Mouse (Mus musculus) inflammation-experienced regulatory T-cells (primary cell): ENCODE data around the gene Mgat4c. TPM values are rescaled to one million over a fixed set of nuclear protein-coding genes. Genes with fewer than 3 reads are reported as not detected.

Source experiments
- polyA plus RNA-seq, 2 experiments: library from polyadenylated mRNA; unstranded; fragments of 100-300 nt; shearing (Covaris generic); gene quantifications; one replicate each; pipeline ENCODE4 v1.2.1; 2017

Gene Mgat4c
- polyA plus RNA-seq = not detected

GRCm38 (mm10) chr10:101681437-101681912 lies at the start of gene Mgat4c:
Gene Mgat4c, plus strand, starts transcription at chr10:101681487.

